Mouse (Mus musculus) heart, postnatal 4 days (tissue): ENCODE measurements around the gene Adcy3. TPM values are rescaled to one million over a fixed set of nuclear protein-coding genes. Genes with fewer than 3 reads are reported as not detected.
A peak's percentile ranks its signal among the peaks of the same experiment; 100 is the strongest.
"Not testable (repeated sequence)": the region's sequence is repeated elsewhere in the genome, so short reads cannot be mapped to it uniquely, and the experiment has no call there.

Experiments used
- DNase-seq: peaks from one replicate; pipeline ENCODE4 v3.0.0; 2021
- total RNA-seq, 2 experiments: library from RNA; stranded (reverse); gene quantifications; 2 replicates each; pipeline ENCODE4 v1.2.3; 2021

Gene Adcy3
- total RNA-seq, 2 experiments from 2014 or later = 5.5 to 5.7 TPM

GRCm38 (mm10) chr12:4184648-4185047 lies 51.7 kb downstream of the Adcy3 start:
- DNase-seq = no peak

DNA sequence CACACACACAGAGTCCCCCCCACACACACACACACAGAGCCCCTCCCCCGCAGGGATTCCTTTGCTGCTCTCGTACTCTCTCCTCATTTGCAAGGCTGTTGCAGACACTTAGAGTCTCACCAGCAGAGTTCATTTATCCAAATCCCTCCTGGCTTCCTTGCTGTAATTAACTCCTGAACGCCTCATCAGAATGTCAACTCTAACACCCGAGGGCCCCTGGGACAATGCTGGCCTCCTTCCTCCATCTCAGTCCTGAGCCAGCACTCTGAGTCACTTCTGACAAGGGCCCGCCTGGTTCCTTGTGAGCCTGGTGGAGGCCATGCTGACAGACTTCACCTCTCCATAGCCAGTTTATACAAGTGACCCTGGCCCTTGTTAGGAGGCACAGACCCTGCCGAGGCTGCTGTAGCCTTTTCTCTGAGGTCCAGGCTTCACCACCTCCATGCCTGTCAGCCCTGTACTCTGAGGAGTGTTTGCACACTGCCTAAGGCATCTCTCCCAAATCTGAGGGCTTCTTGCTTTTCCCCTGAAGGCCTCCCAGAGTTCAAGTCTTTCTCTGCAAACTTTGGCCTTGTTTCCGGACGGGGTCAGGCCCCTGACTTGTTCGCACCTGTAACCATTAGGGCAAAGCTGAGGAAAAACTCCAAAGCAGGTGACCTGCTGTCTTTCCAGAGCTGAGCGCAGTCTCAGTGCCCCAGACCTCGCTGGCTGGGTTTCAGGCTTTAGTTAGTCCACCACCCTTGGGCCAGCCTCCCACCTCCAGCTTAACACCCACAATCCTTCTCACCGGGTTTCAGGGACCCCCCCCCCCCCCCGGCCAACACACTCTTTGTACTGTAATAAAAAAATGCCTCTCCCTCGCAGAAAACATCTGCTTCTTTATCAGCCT lies 55.5 kb downstream of the Adcy3 start:
- peak; percentile 87 for DNase-seq

GRCm38 (mm10) chr12:4189060-4189447 lies 56.2 kb downstream of the Adcy3 start:
- peak; percentile 41 for DNase-seq

- DNase-seq = no peak
Measured at GRCm38 (mm10) chr12:4192514-4192913, 59.6 kb downstream of the Adcy3 start.

DNA sequence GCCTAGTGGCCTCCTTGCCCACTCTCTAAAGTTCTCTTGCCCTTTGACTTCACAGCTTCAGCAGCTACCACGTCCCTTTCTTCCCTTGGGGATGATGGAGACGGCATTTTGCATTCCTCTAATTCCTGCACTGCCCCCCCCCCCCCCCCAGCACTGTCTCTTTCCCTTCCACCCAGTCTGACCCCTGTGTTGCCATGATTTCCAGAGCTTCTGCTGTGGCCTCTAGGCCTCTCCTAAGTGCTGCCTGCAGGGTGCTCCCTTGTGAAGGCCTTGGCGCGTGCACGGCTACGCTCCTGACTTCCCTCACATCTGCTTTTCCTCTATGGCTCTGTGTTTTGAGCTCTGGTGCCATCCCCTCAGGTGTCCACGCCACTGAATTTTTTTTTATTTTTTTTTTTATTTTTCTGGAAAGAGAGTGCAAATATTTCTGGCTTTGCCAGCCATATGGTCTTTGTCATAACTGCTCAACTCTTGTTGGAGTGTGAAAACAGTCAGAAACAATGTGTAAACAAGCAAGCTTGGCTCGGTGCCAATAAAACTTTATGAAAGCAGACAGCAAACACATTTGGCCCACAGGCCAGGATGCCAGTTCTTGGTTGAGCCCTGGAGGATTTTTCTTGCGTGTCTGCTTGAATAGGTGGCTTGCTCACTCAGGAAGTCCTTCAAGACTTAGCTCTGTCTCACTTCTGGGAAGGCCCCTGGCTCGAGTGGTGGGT lies 60.3 kb downstream of the Adcy3 start:
- no peak for DNase-seq

- no peak for DNase-seq
Measured at GRCm38 (mm10) chr12:4194643-4195042, 61.7 kb downstream of the Adcy3 start.

DNA sequence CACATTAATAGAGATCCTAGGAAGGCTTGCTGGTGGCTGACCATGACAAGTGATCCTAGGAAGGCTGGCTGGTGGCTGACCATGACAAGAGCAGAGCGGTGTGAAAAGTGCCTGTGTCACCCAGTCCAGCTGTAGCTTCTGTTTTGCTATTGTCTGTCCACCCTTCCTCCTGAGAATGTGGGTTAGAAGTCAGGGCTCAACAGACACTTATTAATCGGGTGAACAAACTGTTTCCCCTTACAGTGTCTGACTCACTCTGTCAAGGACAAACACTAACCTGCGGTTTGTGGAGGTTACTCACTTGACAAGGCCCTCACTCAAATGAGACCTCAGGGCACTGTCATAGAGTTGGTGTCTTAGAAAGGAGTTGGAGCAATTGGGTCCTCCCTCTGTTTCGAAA lies 65.8 kb downstream of the Adcy3 start:
- no peak for DNase-seq

- DNase-seq = no peak
Measured at GRCm38 (mm10) chr12:4199271-4199670, 66.4 kb downstream of the Adcy3 start.

DNA sequence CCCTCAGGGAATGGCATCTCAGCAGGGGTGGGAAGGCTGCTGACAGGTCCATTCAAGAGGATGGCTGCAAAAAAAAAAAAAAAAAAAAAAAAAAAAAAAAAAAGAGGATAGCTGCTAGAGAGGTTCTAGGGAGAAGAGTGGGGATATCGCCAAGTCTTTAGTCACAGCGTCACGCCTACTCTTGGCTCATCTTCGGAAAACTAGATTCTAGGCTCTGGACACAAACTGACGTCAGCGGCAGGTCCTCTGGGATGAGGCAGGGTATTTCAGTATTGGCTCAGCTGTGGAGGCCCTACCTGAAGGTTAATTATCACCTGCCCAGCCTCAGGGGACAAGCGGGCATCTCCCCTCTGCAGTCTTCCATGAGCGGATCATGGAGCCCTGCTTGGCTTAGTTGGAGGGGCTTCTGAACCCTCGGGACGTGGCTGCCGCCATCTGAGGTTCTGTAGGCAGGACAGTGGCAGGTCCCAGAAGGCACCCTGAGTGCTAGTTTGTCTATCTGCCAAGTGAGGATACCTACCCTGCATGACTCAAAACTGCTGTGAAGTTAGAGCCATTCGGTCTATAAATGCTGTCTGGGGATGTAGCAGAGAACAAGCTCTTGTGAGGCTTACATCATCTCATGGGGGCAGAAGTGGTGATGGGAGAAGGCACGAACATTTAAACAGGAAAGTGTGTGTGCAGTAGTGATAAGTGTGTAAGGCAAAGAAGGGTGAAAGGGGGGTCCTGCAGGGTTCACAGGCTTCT lies 68.7 kb downstream of the Adcy3 start:
- peak; percentile 59 for DNase-seq

DNA sequence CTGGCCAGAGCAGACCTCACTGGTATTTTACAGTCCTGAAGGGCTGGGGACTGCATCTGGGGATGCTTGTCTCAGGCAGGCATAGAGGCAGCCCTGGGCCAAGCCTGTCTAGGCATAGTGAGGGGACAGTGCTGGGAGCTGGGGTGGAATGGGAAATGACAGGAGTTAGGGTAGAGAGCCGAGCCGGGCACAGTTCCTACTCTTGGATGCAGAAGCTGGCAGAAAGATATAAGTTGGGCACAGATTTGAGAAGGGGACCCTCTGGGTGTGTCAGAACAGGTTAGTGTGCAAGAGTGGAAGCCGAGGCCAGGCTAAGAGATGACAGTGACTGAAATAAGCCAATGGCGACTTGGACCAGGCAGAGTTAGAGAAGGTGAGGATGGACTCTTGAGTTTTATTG lies 69.3 kb downstream of the Adcy3 start:
- DNase-seq = no peak

DNA sequence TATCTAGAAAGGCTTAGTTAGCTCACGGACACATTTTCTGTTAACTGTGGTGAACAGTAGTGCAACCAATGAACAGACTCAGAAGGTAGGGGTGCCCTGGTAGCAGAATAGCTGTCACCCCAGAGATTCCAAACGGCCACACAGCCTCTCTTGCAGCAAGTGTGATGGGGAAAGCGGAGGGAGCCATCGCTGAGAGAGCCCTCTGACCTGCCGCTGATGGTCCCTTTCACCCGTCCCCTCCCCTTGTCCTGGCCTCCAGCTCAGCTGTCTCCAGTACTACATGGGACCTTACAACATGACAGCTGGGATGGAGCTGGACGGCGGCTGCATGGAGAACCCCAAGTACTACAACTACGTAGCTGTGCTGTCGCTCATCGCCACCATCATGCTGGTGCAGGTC lies 73.2 kb downstream of the Adcy3 start:
- DNase-seq = no peak

DNA sequence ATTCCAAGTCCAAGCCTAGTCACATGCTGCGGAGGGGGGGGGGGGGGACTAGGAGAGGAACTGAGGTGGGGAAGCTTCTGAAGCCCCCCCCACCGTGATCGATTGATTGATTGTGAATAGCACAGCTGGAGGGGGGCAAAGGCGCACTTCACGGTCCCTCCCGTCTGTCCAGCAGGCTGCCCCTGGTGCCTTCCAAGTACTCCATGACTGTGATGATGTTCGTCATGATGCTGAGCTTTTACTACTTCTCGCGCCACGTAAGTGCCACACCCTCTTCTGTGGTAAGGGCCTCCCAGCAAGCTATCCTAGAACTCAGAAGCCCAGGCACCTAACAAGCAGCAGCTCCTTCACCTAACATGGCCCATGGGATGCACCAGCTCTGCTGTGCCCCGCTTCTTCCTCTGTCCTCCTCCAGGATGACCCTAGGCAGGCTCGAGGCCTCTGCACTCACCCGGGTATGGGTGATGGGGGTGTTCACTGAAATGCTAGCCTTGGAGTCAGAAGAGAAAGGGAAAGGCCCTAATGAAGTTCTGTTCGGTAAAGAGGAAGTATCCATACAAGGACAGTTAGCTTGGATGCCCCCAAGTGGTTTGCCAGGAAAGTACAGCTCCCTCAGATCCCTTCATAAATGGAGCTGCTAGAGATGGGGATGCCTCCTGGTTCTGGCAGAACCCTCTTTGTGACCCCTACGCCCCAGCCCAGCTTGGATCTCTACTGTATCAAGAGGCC lies 75.7 kb downstream of the Adcy3 start:
- DNase-seq = peak; percentile 77

DNA sequence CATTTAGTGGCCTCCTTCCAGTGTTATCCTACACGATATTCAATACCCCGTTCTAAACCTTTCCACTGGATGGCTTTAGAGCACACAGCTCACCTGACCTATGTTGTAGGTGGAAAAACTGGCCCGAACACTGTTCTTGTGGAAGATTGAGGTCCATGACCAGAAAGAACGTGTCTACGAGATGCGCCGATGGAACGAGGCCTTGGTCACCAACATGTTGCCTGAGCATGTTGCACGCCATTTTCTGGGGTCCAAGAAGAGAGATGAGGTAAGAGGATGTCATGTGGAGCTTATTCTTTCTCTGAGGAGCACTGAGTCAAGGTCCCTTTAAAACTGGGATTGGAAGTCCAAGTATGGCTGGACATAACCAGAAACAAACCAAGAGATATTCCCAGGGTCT lies 76.3 kb downstream of the Adcy3 start:
- DNase-seq = no peak

DNA sequence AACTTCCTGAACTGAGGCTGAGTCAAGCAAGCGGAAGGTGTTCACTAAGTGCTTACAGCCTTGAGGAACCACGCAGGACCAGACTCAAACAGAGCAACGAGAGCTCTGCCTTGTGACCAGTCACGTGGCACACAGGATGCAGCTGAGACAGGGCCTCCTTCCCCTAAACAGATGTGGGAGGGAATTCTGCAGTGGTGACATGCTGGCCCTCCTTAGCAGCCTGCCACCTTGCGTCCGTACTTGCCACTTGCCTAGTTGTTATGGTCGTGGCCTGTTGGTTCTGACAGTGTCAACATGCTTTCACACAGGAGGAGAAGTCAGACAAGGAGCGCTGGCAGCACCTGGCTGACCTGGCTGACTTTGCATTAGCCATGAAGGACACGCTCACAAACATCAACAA lies 78.3 kb downstream of the Adcy3 start:
- DNase-seq = no peak

DNA sequence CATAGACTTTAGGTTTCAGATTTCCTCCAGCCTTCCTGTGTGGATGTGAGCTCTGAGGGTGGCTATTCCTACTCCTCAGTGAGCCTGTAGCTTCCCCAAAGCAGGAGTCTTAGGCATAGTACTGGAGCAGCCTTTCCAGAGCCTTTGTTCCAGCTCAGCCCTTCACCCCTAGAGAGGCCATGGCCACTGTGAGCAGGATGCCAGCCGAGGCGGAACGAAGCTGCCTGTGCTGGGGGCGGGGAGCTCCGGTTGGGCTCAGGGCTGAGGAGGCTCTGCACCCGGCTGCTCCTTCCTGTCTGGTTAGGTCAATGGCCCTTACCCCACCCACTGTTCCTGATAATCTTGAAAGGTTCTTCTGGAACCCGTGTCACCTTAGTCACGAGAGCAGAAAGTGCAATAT lies 80.0 kb downstream of the Adcy3 start:
- DNase-seq = no peak

DNA sequence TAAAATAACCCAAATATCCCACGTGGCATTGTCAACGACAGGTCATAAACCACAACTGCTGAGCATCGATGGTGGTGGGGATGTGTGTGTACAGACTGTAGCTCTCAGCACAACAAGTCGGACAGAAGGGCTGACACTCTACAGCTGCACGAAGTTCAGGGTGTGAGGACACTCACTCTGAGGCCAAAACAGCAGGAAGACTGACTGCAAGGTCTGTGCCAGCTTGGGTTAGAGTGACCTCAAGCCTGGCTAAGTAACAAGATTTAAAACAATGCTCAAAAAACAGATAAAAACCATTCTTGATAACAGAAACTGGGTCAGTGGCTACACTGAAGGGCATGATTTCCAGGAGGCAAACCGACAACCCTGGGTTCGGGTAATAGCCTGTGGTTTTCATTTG lies 97.3 kb downstream of the Adcy3 start:
- no peak for DNase-seq

DNA sequence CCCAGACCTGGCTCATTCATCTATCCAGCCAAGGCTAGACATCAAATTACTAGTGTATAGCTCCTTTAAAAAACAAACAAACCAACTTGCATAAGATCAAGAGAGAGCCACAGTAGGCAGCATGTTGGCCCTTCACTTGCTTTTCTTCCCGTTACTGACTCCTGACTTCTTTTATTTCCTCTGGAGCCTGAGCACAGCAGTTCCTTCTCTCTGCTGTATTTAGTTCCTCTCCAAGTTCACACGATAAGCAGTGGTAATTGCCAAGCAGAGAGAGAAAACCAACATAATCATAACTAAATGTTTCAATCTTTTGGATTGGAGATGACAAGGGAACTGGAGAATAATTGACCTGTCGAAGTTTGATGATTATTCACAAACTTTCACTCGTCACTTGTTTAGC lies 99.9 kb downstream of the Adcy3 start:
- DNase-seq = no peak

DNA sequence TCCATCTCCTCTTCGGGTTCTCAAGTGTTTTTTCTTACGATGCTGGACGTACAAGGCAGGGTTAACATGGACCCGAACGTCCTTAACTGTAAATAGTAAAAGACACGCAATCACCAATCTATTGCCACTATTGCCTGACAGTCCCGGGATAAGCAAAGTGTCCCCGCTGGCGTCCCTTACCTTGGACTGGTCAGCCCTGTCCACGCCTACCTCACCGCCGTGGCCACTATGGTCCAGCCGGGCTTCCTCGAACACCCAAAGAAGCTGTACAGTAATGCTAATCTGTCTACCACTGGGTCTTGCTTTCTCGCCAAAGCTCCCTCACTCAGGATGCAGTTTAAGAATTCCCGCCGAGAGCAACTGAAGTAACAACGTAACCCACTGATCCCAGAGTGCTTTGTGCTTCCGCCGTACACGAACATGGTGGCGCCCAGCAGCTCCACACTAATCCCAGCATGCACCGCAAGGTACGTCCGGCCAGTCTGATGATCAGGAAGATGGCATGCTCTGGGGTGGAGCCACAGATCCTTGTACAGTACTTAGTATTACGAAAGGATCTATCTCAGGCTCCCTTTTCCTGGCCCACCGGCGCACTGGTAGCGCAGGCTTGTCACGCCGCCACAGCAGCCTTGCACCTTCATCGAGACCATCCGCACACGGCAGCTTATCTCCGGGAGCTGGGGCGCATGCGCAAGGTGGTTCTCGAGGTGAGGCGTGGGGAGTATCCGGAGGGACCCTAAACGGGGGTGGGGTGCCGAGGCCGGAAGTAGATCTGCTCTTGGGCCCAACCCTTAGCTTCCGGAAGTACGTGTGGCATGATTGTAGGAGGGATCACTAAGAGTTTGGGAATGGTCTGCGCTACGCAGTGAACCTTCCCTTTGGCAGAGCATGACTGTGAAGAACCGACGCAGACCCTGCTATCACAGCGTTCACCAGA lies 100.9 kb downstream of the Adcy3 start, which contains the start of the genes Ptrhd1 and Cenpo:
Gene Ptrhd1 (plus strand): TSS at position 456 of the 937 bp plus-strand sequence.
Gene Cenpo (minus strand): TSS at position 723 of the 937 bp plus-strand sequence.
- DNase-seq = peak; percentile 96

- DNase-seq = no peak
Measured at GRCm38 (mm10) chr12:4237481-4237880, 104.6 kb downstream of the Adcy3 start.

DNA sequence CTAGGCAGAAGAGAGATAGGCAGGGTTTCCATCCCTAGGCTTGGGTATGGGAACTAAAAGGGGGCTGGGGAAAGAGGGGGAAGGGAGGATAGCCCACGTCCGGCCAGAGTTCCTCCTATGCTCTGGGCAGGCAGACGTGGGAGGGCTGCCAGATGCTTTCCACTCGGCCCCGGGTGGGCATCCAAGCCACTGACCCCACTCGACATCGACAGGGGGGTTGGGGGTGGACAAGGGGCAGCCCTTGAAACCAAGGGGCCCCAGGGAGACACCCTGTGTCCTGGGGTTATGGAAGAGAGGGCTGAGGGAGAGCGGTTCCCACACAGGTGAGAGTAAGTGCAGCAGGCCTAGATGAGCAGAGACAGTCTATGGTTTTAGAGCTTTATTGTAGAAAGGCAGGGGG lies 107.4 kb downstream of the Adcy3 start:
- DNase-seq = not testable (repeated sequence)

DNA sequence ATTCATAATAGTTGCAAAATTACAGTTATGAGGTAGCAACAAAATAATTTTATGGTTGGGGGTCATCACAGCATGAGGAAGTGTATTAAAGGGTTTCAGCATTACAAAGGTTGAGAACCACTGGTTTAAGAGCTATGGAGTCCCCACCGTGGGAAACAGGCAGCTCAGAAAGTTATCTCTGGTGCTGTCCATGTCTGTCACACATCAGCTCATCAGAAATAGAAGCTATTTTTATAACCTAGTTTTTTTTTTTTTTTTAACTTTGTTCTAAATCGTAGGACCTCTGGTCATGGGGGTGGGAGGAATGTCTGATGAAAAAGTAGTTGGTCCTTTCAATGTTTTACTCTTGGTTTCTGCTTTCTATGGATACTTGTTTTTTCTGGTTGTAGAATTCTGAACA lies 110.9 kb downstream of the Adcy3 start:
- no peak for DNase-seq
